Mouse (Mus musculus) leukemia stem cell, adult 10-12 weeks (primary cell): Measurements from ENCODE around the gene Ctss. TPM values are rescaled to one million over a fixed set of nuclear protein-coding genes. Genes with fewer than 3 reads are reported as not detected.

Experiments used
- polyA plus RNA-seq: library from polyadenylated mRNA; stranded (reverse); fragments of >175 nt; gene quantifications from 2 replicates; pipeline ENCODE4 v1.2.3, GENCODE M21; 2012; ENCODE audit warnings: low replicate concordance

The Ctss gene
- 2.2 and 2.7 TPM in 2 replicates for polyA plus RNA-seq

DNA sequence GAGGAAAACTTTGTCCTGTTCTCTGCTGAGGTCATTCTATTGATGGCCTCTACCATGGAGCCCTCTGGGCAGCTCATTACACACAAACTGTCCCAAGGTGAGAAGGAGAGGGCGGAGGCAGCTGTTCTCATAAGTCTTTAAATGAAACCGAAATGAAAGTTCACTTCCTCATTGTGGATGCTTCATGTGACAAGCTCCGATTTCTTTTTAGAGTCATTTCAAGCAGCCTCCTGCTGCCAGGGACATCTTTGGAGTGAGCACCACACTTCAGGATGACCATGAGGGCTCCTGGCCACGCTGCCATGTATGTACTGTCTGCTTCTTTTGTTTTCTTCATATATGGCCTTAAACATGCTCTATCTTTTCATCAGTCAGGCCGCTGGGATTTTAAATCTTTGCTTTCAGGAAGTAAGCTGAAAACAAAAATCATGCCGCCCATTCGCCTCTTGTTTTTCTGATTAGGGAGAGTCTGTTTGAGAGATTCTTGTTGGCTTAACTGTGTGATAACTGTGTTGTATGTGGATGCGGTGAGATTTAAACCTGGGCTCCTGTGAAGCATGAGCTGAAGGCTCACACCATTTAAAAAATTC is at the start of gene Ctss:
TSS of gene Ctss (plus strand) at position 165 of the 590 bp plus-strand sequence.

DNA sequence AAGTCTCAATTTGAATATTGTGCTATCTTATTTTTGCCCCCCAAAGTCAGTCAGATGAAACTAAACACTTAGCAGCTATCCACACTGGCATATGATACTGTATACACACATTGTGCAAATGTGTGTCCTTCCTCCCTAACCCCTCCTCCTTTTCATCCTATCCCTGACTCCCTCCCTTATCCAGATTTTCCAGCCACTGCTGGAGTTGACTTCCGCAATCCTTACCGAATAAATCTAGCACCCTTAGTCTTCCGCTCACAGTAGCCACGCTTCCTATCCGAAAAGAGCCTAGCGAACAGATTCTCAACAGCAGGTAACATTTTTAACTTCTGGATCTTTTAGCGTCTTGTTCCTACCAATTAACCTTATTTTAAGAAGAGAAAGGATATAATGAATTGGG is 27.6 kb upstream of the Ctss start, which contains the start of gene Ctsk:
TSS of gene Ctsk (plus strand) at position 233 of the 400 bp plus-strand sequence.

DNA sequence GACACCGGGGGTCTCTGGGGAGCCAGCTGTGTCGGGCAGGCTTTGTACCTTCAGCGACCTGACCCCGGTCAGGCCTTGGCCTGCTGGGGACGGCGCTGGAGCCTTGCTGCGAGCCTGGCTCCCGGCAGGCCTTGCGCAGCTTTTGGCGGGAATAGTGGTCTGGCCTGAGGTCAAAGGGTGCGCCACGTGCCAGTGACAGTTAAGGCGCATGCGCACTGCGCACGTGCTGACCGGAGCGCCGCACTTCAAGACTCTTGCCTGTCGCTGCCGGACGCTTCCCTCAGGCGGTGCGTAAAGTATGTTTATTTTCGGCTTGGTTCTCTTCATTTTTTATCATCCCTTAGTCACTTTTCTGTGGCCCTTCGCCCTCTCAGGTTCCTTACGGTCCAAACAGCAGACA is 32.9 kb downstream of the Ctss start, which contains the start of gene Hormad1:
TSS of gene Hormad1 (plus strand) at position 241 of the 400 bp plus-strand sequence.

DNA sequence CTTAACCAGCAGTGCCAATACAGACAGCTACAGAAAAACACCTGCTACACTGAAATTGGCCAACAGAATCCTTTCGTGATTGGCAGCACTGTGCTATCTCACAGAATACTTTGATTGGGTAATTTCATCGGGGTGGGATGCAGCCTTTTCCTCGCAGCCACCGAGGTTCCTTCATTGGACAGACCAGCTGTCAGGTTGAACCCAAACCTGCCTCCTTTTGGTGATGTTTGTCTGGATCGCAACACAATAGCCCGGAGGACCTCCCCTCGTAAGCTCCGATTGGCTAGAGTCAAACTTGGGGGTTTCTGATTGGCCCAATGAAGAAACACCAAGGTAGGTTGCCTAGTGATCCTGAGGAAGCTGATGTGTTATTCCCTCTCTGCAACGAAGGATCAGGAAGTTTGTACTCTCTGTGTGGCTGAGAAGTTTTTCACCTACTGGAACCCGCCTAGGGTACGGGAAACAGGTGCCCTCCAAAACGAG is 62.1 kb downstream of the Ctss start, which contains the start of gene Golph3l:
TSS of gene Golph3l (plus strand) at position 331 of the 483 bp plus-strand sequence.

Other genes with a start within 250 kb of the Ctss start
- 120 and 126 TPM in 2 replicates for gene Mindy1, start 245.4 kb upstream of the Ctss start, polyA plus RNA-seq
- gene Prune1, start 244.7 kb upstream of the Ctss start, polyA plus RNA-seq = 1.3 and 3.3 TPM in 2 replicates
- 0.52 and 1.0 TPM in 2 replicates for gene Anxa9, start 219.6 kb upstream of the Ctss start, polyA plus RNA-seq
- gene Cers2, start 212.0 kb upstream of the Ctss start, polyA plus RNA-seq = 76.6 and 174 TPM in 2 replicates
- 22.6 and 30.5 TPM in 2 replicates for gene Setdb1, start 169.6 kb upstream of the Ctss start, polyA plus RNA-seq
- gene 4930558C23Rik, start 123.9 kb upstream of the Ctss start, polyA plus RNA-seq = not detected in 2 replicates
- gene Arnt, start 92.4 kb upstream of the Ctss start, polyA plus RNA-seq = 20.3 and 33.5 TPM in 2 replicates
- gene Ctsk, start 27.5 kb upstream of the Ctss start, polyA plus RNA-seq = 0.16 TPM in 1 of 2 replicates, not detected in the other
- not detected in 2 replicates for gene Hormad1, start 32.9 kb downstream of the Ctss start, polyA plus RNA-seq
- gene Golph3l, start 62.1 kb downstream of the Ctss start, polyA plus RNA-seq = 0.42 and 2.9 TPM in 2 replicates
- 18.6 and 25.3 TPM in 2 replicates for gene Ensa, start 98.2 kb downstream of the Ctss start, polyA plus RNA-seq
- 285 and 586 TPM in 2 replicates for gene Mcl1, start 132.0 kb downstream of the Ctss start, polyA plus RNA-seq
- 1.8 and 2.4 TPM in 2 replicates for gene Adamtsl4, start 161.1 kb downstream of the Ctss start, polyA plus RNA-seq
- gene Ecm1, start 212.8 kb downstream of the Ctss start, polyA plus RNA-seq = 13.4 and 20.4 TPM in 2 replicates
- gene Tars2, start 233.4 kb downstream of the Ctss start, polyA plus RNA-seq = 5.1 and 23.2 TPM in 2 replicates